Mouse (Mus musculus) embryonic fibroblast, embryonic 13.5 days (primary cell): ENCODE data around the gene Cars2. TPM values are rescaled to one million over a fixed set of nuclear protein-coding genes. Genes with fewer than 3 reads are reported as not detected.
"Not testable (repeated sequence)": the region's sequence is repeated elsewhere in the genome, so short reads cannot be mapped to it uniquely, and the experiment has no call there.

Experiments
- H3K27ac ChIP-seq: 2 replicates; pipeline ENCODE4 v1.5.1; 2012; ENCODE audit warnings: low read length, control low read depth, inconsistent platforms; ENCODE audit not compliant: insufficient read depth
- H3K4me1 ChIP-seq: 2 replicates; pipeline ENCODE4 v1.6.1; 2011; ENCODE audit warnings: low read length; ENCODE audit not compliant: control insufficient read depth, insufficient read depth
- H3K4me3 ChIP-seq: 2 replicates; pipeline ENCODE4 v1.5.1; 2011; ENCODE audit warnings: mild to moderate bottlenecking, control low read depth, low read length; ENCODE audit not compliant: insufficient read depth
- CTCF ChIP-seq: IDR thresholded peaks from 2 replicates; pipeline ENCODE4 v1.5.1; 2011; ENCODE audit warnings: mild to moderate bottlenecking, control low read depth, low read length, moderate library complexity, borderline replicate concordance; ENCODE audit not compliant: insufficient read depth
- POLR2A ChIP-seq: IDR thresholded peaks from 2 replicates; pipeline ENCODE4 v1.6.1; 2011; ENCODE audit warnings: low read depth, mild to moderate bottlenecking, control low read depth, low read length, moderate library complexity
- polyA plus RNA-seq: library from polyadenylated mRNA; stranded (reverse); fragments of >200 nt; gene quantifications from 2 replicates; pipeline ENCODE4 v1.2.4, GENCODE M21; 2011; ENCODE audit warnings: low read depth; ENCODE audit not compliant: missing spikeins, insufficient read length

The Cars2 gene
- polyA plus RNA-seq, 1 experiment = 21.7 TPM

- Histone ChIP-seq H3K27ac (no peak overlapping the region), H3K4me1 (no peaks in the 10 kb centered on the region), H3K4me3 (no peak overlapping the region)
- no peak for TF ChIP-seq POLR2A
- no peak for TF ChIP-seq CTCF
These were observed 37.9 kb downstream of the Cars2 start for GRCm38 (mm10) chr8:11512711-11513110.

DNA sequence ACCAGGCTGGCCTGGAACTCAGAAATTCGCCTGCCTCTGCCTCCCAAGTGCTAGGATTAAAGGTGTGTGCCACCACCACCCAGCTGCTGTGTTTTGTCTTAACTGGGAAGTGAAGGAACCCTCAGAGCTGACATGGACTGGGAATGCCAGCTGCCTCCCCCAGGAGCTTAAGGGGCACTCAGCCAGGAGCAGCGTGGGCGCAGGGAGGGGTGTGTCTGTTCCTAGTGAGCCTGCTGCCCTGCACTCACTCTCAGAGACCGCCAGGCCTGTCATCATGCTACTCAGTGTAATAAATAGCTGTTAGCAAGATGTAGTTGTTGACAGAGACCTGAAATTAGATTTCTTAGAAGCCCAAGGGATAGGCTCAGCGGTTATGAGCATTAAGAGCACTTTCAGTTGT lies 39.6 kb downstream of the Cars2 start:
- no peak overlapping the region for H3K4me3 ChIP-seq
- no peak overlapping the region for H3K27ac ChIP-seq
- no peaks in the 10 kb centered on the region for H3K4me1 ChIP-seq
- TF ChIP-seq CTCF (no peak), POLR2A (no peak)

DNA sequence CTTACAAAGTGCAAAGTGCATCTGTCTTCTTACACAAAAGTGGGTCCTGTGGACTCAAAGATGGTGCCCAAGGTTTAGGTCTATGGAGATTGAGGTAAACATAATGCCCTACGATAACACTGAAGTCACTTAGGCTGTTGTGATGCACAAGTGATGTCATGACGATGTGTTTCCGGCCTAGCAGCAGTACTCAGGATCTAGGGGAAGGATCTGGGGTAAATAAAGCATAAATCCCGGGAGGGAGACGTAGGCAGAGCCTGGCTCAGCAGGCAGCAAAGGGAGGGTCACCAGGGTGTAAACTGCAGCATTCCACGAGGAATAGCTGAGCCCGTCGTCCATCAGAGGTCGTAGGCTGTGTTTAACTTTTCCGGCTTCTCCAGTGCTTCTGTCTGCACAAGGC lies 41.7 kb downstream of the Cars2 start:
- Histone ChIP-seq H3K4me3 (no peak overlapping the region), H3K4me1 (no peaks in the 10 kb centered on the region), H3K27ac (no peak overlapping the region)
- no peak for TF ChIP-seq POLR2A

- H3K27ac ChIP-seq = no peak overlapping the region
- TF ChIP-seq CTCF = peak; percentile 55; the same call in 1 of the 2 replicates
- TF ChIP-seq POLR2A = no peak
- no peaks in the 10 kb centered on the region for H3K4me1 ChIP-seq
- H3K4me3 ChIP-seq = no peak overlapping the region
These were observed 43.8 kb downstream of the Cars2 start for GRCm38 (mm10) chr8:11506802-11507201.

GRCm38 (mm10) chr8:11506074-11506473 lies 44.5 kb downstream of the Cars2 start:
- TF ChIP-seq CTCF (no peak), POLR2A (no peak)
- no peak overlapping the region for H3K4me3 ChIP-seq
- no peak overlapping the region for H3K27ac ChIP-seq
- no peaks in the 10 kb centered on the region for H3K4me1 ChIP-seq

- Histone ChIP-seq H3K27ac (no peak overlapping the region), H3K4me1 (no peaks in the 10 kb centered on the region), H3K4me3 (no peak overlapping the region)
- TF ChIP-seq POLR2A (no peak), CTCF (no peak)
These were observed 46.9 kb downstream of the Cars2 start for GRCm38 (mm10) chr8:11503476-11504232.

- Histone ChIP-seq H3K27ac (no peak overlapping the region), H3K4me1 (no peaks in the 10 kb centered on the region), H3K4me3 (peak overlapping the region; percentile 82)
- TF ChIP-seq CTCF (no peak), POLR2A (no peak)
These were observed 51.6 kb downstream of the Cars2 start for GRCm38 (mm10) chr8:11498786-11499485.

DNA sequence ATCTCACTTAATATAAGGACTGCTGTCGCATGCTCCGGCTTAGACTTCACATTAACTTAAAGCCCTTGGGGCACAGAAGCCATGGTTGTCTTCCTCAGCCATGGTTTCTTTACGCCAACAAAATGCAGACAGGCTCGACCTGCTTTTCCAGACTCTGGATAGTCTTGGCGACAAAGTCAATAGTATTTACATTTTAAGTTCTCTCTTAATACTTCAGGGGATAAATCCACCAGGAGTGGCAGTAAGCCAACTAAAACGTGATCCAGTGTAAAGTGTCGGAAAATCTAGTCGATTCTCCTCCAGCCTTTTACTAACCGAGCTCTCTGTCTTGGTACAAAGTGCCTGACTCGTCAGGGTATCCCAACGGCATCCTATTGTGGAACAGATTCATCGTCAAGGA lies 52.3 kb downstream of the Cars2 start:
- TF ChIP-seq POLR2A (no peak), CTCF (no peak)
- Histone ChIP-seq H3K4me3 (peak overlapping the region; percentile 82), H3K4me1 (no peaks in the 10 kb centered on the region), H3K27ac (no peak overlapping the region)

- TF ChIP-seq CTCF (no peak), POLR2A (peak; percentile 80)
- H3K4me3 ChIP-seq = peak within 1 kb of the TSS; percentile 82
- no peaks in the 10 kb centered on the region for H3K4me1 ChIP-seq
- H3K27ac ChIP-seq = peak within 1 kb of the TSS; percentile 44; the same call in 1 of the 2 replicates
These were observed 53.3 kb downstream of the Cars2 start, which contains the start of gene Naxd for GRCm38 (mm10) chr8:11497017-11497990. Gene Naxd (plus strand): TSS chr8:11497506.

DNA sequence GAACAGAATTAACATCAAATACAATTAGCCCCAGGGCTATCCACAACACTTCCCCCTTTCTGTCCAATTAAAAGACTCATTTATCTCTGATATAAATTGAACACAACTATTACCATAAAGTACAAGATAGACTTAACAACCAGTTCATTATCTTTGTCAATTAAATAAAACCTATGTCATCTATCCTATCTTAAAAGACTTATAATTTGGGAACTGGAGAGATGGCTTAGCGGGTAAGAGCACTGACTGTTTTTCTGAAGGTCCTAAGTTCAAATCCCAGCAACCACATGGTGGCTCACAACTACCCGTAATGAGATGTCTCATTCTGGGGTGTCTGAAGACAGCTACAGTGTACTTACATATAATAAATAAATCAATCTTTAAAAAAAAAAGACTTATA lies 58.2 kb downstream of the Cars2 start:
- H3K4me1 ChIP-seq, H3K4me3 ChIP-seq, H3K27ac ChIP-seq: not testable (repeated sequence)
